Mouse (Mus musculus): ENCODE data around the gene Arl6.

- TF ChIP-seq CTCF (IDR thresholded peaks at IDR 0.05; ENCODE audit: control insufficient read depth, insufficient read depth, low read length) (no peak), POLR2A (IDR thresholded peaks at IDR 0.05; ENCODE audit: borderline replicate concordance, control insufficient read depth, low read depth, low read length) (no peak)
Measured at GRCm38 (mm10) chr16:59597256-59597655, 41.9 kb downstream of the Arl6 start.
